In the genomic region with DNA sequence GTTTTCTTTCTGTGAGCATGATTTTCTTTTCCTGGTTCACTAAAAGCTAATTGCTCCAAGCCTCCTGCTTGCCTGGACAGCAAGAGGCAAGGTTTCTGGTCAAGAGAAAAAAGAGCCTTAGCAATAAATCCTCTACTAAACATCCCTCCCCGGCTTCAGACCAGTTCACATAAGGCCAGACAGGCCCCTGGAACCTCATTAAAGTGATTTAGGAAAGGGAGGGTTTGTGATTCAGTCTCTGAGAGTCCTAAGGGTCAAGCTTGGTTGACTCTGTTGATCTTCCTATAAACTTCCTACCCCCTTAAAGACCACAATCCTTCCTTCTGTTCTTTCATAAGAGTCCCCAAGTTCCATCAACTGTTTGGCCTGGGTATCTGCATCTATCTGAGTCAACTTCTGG, we compare ENCODE assay signal across 20 mouse cellular contexts. TPM values are rescaled to one million over a fixed set of nuclear protein-coding genes. Genes with fewer than 3 reads are reported as not detected.
"Had no signal": no experiment of that assay in that cellular context is flagged by ENCODE, and none has a peak within 500 bp of the region (broad histone marks: within the 10 kb centered on the region; RNA-seq: fewer than 3 reads in every experiment).

No protein-coding gene starts in this region.

- H3K27ac ChIP-seq: midbrain, embryonic 10.5 days; midbrain, embryonic 12.5 days; neural tube, embryonic 13.5 days; neural tube, embryonic 15.5 days had no signal

- H3K4me1 ChIP-seq: midbrain, embryonic 10.5 days; midbrain, embryonic 12.5 days; neural tube, embryonic 13.5 days; neural tube, embryonic 15.5 days had no signal

- H3K27me3 ChIP-seq: midbrain, embryonic 12.5 days; neural tube, embryonic 13.5 days; neural tube, embryonic 15.5 days had no signal

- H3K9me3 ChIP-seq: midbrain, embryonic 10.5 days; midbrain, embryonic 12.5 days; neural tube, embryonic 15.5 days had no signal

- ATAC-seq: midbrain, embryonic 16.5 days had no signal

- DNase-seq: lung, embryonic 14.5 days; lung, postnatal 10 days; lung, postnatal 4 days; midbrain, embryonic 14.5 days; retina, postnatal 1 day; right cerebral cortex, adult 18-20 months; right cerebral cortex, postnatal 25 days; right cerebral cortex, postnatal 4 days; spleen, adult 18-20 months; thymus, adult 18-20 months; thymus, postnatal 14 days; thymus, postnatal 36 days had no signal

- H3K4me2 ChIP-seq: lung, embryonic 14.5 days; midbrain, embryonic 12.5 days; neural tube, embryonic 13.5 days; neural tube, embryonic 15.5 days had no signal

- H3K4me3 ChIP-seq: midbrain, embryonic 10.5 days; midbrain, embryonic 12.5 days; myocyte; neural tube, embryonic 13.5 days; neural tube, embryonic 15.5 days had no signal

- H3K9ac ChIP-seq: lung, embryonic 14.5 days; midbrain, embryonic 12.5 days; neural tube, embryonic 13.5 days; neural tube, embryonic 15.5 days had no signal

- H3K36me3 ChIP-seq: midbrain, embryonic 10.5 days; midbrain, embryonic 12.5 days; neural tube, embryonic 13.5 days; neural tube, embryonic 15.5 days had no signal

RNA-seq across cellular contexts. Expression of gene Myoz2, which starts 37.8 kb away (rescaled TPM):
- polyA plus RNA-seq: midbrain, embryonic 10.5 days; midbrain, embryonic 12.5 days; midbrain, embryonic 14.5 days; midbrain, embryonic 16.5 days; small intestine, adult 2 months; thymus, postnatal 0 days had no signal
